Mouse (Mus musculus) heart, adult 2 months (tissue): Measurements from ENCODE around the gene Ssbp2.

Source experiments
- CTCF ChIP-seq: fragments of 200-600 bp; IDR thresholded peaks from 2 replicates; pipeline ENCODE4 v1.8.1; 2022; ENCODE audit warnings: antibody characterized with exemption, mild to moderate bottlenecking, moderate library complexity
- EP300 ChIP-seq: fragments of 200-500 bp; IDR thresholded peaks from 2 replicates; pipeline ENCODE4 v1.6.1; 2011; ENCODE audit warnings: low read depth, low read length, control low read depth; ENCODE audit not compliant: insufficient read depth
- POLR2A ChIP-seq: fragments of 200-500 bp; IDR thresholded peaks from 2 replicates; pipeline ENCODE4 v1.6.1; 2011; ENCODE audit warnings: mild to moderate bottlenecking, low read depth, low read length, control low read depth; ENCODE audit not compliant: insufficient read depth

- TF ChIP-seq EP300 (no peak), CTCF (no peak), POLR2A (no peak)
Measured at GRCm38 (mm10) chr13:91543555-91543954, 83.5 kb downstream of the Ssbp2 start.
